Mouse (Mus musculus) C2C12 (cell line): ENCODE measurements around the gene Eps15. TPM values are rescaled to one million over a fixed set of nuclear protein-coding genes. Genes with fewer than 3 reads are reported as not detected.
A peak's percentile ranks its signal among the peaks of the same experiment; 100 is the strongest.

Experiments used
- H3K27me3 ChIP-seq: one replicate; pipeline ENCODE4 v1.6.1; 2011; ENCODE audit not compliant: control insufficient read depth, insufficient read depth, insufficient read length
- H3K36me3 ChIP-seq: one replicate; pipeline ENCODE4 v1.6.1; 2011; ENCODE audit not compliant: control insufficient read depth, insufficient read depth
- H3K4me3 ChIP-seq: one replicate; pipeline ENCODE4 v1.5.1; 2011; ENCODE audit warnings: mild to moderate bottlenecking, control low read depth; ENCODE audit not compliant: poor library complexity, insufficient read depth, severe bottlenecking
- H3K79me2 ChIP-seq: one replicate; pipeline ENCODE4 v1.6.1; 2011; ENCODE audit not compliant: control insufficient read depth, insufficient read depth
- H3K79me3 ChIP-seq: one replicate; pipeline ENCODE4 v1.6.1; 2011; ENCODE audit warnings: low read depth, control low read depth
- H3ac ChIP-seq: one replicate; pipeline ENCODE3; 2011; ENCODE audit warnings: low read depth; ENCODE audit not compliant: control insufficient read depth, insufficient read length
- CEBPB ChIP-seq: IDR thresholded peaks from one replicate; pipeline ENCODE4 v1.6.1; 2011; ENCODE audit warnings: low read depth, mild to moderate bottlenecking, control low read depth, moderate library complexity
- CTCF ChIP-seq: IDR thresholded peaks from one replicate; pipeline ENCODE4 v1.5.1; 2011; ENCODE audit not compliant: control insufficient read depth, insufficient read depth, insufficient read length
- FOSL1 ChIP-seq: IDR thresholded peaks from one replicate; pipeline ENCODE4 v1.8.0; 2011; ENCODE audit warnings: mild to moderate bottlenecking, low read length; ENCODE audit not compliant: poor library complexity, insufficient read depth, severe bottlenecking
- MAX ChIP-seq: IDR thresholded peaks from one replicate; pipeline ENCODE4 v1.6.1; 2011; ENCODE audit warnings: mild to moderate bottlenecking, control low read depth
- MYOD1 ChIP-seq: IDR thresholded peaks from one replicate; pipeline ENCODE4 v1.6.1; 2011; ENCODE audit warnings: low read depth; ENCODE audit not compliant: control insufficient read depth, insufficient read length
- MYOG ChIP-seq: IDR thresholded peaks from one replicate; pipeline ENCODE4 v1.6.1; 2011; ENCODE audit not compliant: control insufficient read depth, insufficient read length; ENCODE audit errors: extremely low read depth
- USF1 ChIP-seq: IDR thresholded peaks from one replicate; pipeline ENCODE4 v1.6.1; 2011; ENCODE audit warnings: low read depth, mild to moderate bottlenecking, control low read depth, moderate library complexity
- long read RNA-seq, 2 experiments: library from polyadenylated mRNA; unstranded; transcript quantifications; one replicate each; pipeline ENCODE4 v2.0.0; 2019 to 2020
- polyA plus RNA-seq: library from polyadenylated mRNA; unstranded; fragments of >200 nt; fragmentation: generic; extraction: Trizol; gene quantifications from one replicate; pipeline ENCODE4 v1.2.1, GENCODE M21; 2012; ENCODE audit warnings: missing spikeins

Gene Eps15
- polyA plus RNA-seq: 13.1 TPM
- long read RNA-seq, experiment 1, full-length matches to known transcripts: 8 of 14 reads
- long read RNA-seq, experiment 1, partial matches to known transcripts: 1 of 14 reads
- long read RNA-seq, experiment 1, other reads (novel, unspliced or antisense): 5 of 14 reads
- long read RNA-seq, experiment 2, full-length matches to known transcripts: 152 of 220 reads
- long read RNA-seq, experiment 2, partial matches to known transcripts: 9 of 220 reads
- long read RNA-seq, experiment 2, other reads (novel, unspliced or antisense): 59 of 220 reads

- H3K79me2 ChIP-seq: peaks cover 44% of the 10 kb centered on the region
- H3K79me3 ChIP-seq: peaks cover 35% of the 10 kb centered on the region
- H3ac ChIP-seq: peak within 1 kb of the TSS; percentile 91
- no peaks in the 10 kb centered on the region for H3K36me3 ChIP-seq
- peak within 1 kb of the TSS; percentile 64 for H3K4me3 ChIP-seq
- H3K27me3 ChIP-seq: no peaks in the 10 kb centered on the region
- TF ChIP-seq MYOG (no peak), CTCF (no peak), MYOD1 (no peak)
Measured at GRCm38 (mm10) chr4:109279689-109280458, at the start of gene Eps15. Eps15 (plus strand) TSS chr4:109280268.

- Histone ChIP-seq H3K79me2 (no peaks in the 10 kb centered on the region), H3K79me3 (no peaks in the 10 kb centered on the region), H3K36me3 (no peaks in the 10 kb centered on the region), H3K27me3 (no peaks in the 10 kb centered on the region), H3ac (no peak within 1 kb of the TSS), H3K4me3 (no peak within 1 kb of the TSS)
- TF ChIP-seq FOSL1: no peak
- TF ChIP-seq USF1: no peak
- TF ChIP-seq CEBPB: no peak
- no peak for TF ChIP-seq MYOG
- no peak for TF ChIP-seq MYOD1
- TF ChIP-seq CTCF: no peak
- TF ChIP-seq MAX: no peak
Measured at GRCm38 (mm10) chr4:109234185-109234584, 45.9 kb upstream of the Eps15 start, which contains the start of gene Calr4. Calr4 (plus strand) TSS chr4:109234485.

- Histone ChIP-seq H3K79me2 (no peaks in the 10 kb centered on the region), H3K27me3 (no peaks in the 10 kb centered on the region), H3ac (no peak overlapping the region), H3K79me3 (no peaks in the 10 kb centered on the region), H3K36me3 (no peaks in the 10 kb centered on the region), H3K4me3 (no peak overlapping the region)
- TF ChIP-seq CEBPB (no peak), FOSL1 (no peak), MYOD1 (no peak), MAX (no peak), MYOG (no peak), CTCF (no peak), USF1 (no peak)
Measured at GRCm38 (mm10) chr4:109234806-109235350, 45.2 kb upstream of the Eps15 start.

GRCm38 (mm10) chr4:109236186-109236879 lies 43.7 kb upstream of the Eps15 start:
- TF ChIP-seq USF1: no peak
- no peak for TF ChIP-seq FOSL1
- TF ChIP-seq MYOD1: no peak
- no peak for TF ChIP-seq CEBPB
- TF ChIP-seq MAX: no peak
- no peak for TF ChIP-seq CTCF
- TF ChIP-seq MYOG: no peak
- H3K79me3 ChIP-seq: no peaks in the 10 kb centered on the region

GRCm38 (mm10) chr4:109238428-109239268 lies 41.4 kb upstream of the Eps15 start:
- no peak overlapping the region for H3K4me3 ChIP-seq
- H3K79me3 ChIP-seq: no peaks in the 10 kb centered on the region
- H3K27me3 ChIP-seq: no peaks in the 10 kb centered on the region
- no peaks in the 10 kb centered on the region for H3K36me3 ChIP-seq
- no peak for TF ChIP-seq CEBPB
- no peak for TF ChIP-seq CTCF
- no peak for TF ChIP-seq FOSL1
- TF ChIP-seq MYOD1: no peak
- TF ChIP-seq USF1: no peak
- TF ChIP-seq MYOG: no peak
- no peak for TF ChIP-seq MAX
- no peaks in the 10 kb centered on the region for H3K79me2 ChIP-seq
- H3ac ChIP-seq: no peak overlapping the region

More at GRCm38 (mm10) chr4:109236186-109236879, 43.7 kb upstream of the Eps15 start:
- no peaks in the 10 kb centered on the region for H3K36me3 ChIP-seq
- no peak overlapping the region for H3K4me3 ChIP-seq
- H3K79me2 ChIP-seq: no peaks in the 10 kb centered on the region
- no peak overlapping the region for H3ac ChIP-seq
- H3K27me3 ChIP-seq: no peaks in the 10 kb centered on the region
